In the genomic region with DNA sequence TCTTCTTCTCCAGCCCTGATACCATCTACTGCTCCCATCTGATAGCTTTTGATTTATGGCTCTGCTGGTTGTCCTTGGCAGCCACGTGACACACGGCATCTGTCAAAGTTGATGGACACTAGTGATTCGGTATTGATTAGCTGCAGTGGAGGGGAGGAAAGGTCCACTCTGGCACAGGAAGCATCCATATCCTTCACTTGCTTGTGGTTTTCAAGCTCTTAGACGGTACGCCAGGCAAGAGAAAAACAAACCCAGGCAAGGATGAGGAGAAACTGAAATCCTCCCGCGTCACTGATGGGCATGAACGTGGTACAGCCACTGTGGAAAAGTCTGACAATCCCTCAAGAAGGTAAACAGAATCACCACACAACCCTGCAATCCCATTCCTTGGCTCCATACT, we compare ENCODE assay signal across 19 mouse cellular contexts.
"Had no signal": no experiment of that assay in that cellular context is flagged by ENCODE, and none has a peak within 500 bp of the region (broad histone marks: within the 10 kb centered on the region; RNA-seq: fewer than 3 reads in every experiment).

No protein-coding gene starts in this region.

- DNase-seq: kidney, adult 18-20 months; kidney, adult 9 months; kidney, postnatal 14 days; kidney, postnatal 4 days; left cerebral cortex, postnatal 4 days; liver, postnatal 0 days; lung, postnatal 10 days; lung, postnatal 36 days; right cerebral cortex, postnatal 25 days; spleen, adult 18-20 months; thymus, postnatal 25 days had no signal

- H3K27me3 ChIP-seq: limb, embryonic 12.5 days; limb, embryonic 15.5 days; lung, embryonic 15.5 days; stomach, embryonic 15.5 days had no signal

- H3K4me3 ChIP-seq: limb, embryonic 12.5 days; limb, embryonic 15.5 days; lung, embryonic 15.5 days; megakaryocyte, embryonic 14.5 days; midbrain, embryonic 10.5 days; stomach, embryonic 15.5 days had no signal

- H3K9ac ChIP-seq: limb, embryonic 12.5 days; limb, embryonic 15.5 days; liver, embryonic 14.5 days; liver, postnatal 0 days; lung, embryonic 15.5 days; stomach, embryonic 15.5 days had no signal

- H3K9me3 ChIP-seq: limb, embryonic 15.5 days; lung, embryonic 15.5 days; midbrain, embryonic 10.5 days; stomach, embryonic 15.5 days had no signal

- H3K36me3 ChIP-seq: limb, embryonic 12.5 days; limb, embryonic 15.5 days; lung, embryonic 15.5 days; midbrain, embryonic 10.5 days; stomach, embryonic 15.5 days had no signal

- H3K27ac ChIP-seq: limb, embryonic 12.5 days; limb, embryonic 15.5 days; liver, embryonic 14.5 days; lung, embryonic 15.5 days; midbrain, embryonic 10.5 days; stomach, embryonic 15.5 days had no signal

- H3K4me1 ChIP-seq: lung, embryonic 15.5 days; stomach, embryonic 15.5 days had no signal

- H3K4me2 ChIP-seq: limb, embryonic 12.5 days; limb, embryonic 15.5 days; liver, embryonic 11.5 days; lung, embryonic 15.5 days; stomach, embryonic 15.5 days had no signal

- ATAC-seq: liver, postnatal 0 days had no signal
